ENCODE assay signal across 14 mouse cellular contexts in genomic region chr8:86837234-86837633, GRCm38 (mm10).
"Had no signal": no experiment of that assay in that cellular context is flagged by ENCODE, and none has a peak within 500 bp of the region (broad histone marks: within the 10 kb centered on the region; RNA-seq: fewer than 3 reads in every experiment).

No protein-coding gene starts in this region.

- H3K4me3 ChIP-seq: layer of hippocampus, adult 2 months; left cerebral cortex, adult 2 months; limb, embryonic 15.5 days; liver, embryonic 12.5 days; midbrain, embryonic 13.5 days; neural tube, embryonic 12.5 days had no signal

- H3K27me3 ChIP-seq: limb, embryonic 15.5 days; midbrain, embryonic 13.5 days; neural tube, embryonic 12.5 days had no signal

- DNase-seq: kidney, adult 8-10 months; kidney, postnatal 4 days; lung, embryonic 14.5 days; lung, postnatal 10 days; lung, postnatal 4 days; thymus, adult 18-20 months; thymus, postnatal 14 days had no signal

- H3K27ac ChIP-seq: kidney, postnatal 0 days; layer of hippocampus, adult 2 months; left cerebral cortex, adult 2 months; limb, embryonic 15.5 days; liver, embryonic 12.5 days; midbrain, embryonic 13.5 days; neural tube, embryonic 12.5 days had no signal

- H3K9me3 ChIP-seq: limb, embryonic 15.5 days; liver, embryonic 12.5 days; midbrain, embryonic 13.5 days; neural tube, embryonic 12.5 days had no signal

- H3K9ac ChIP-seq: limb, embryonic 15.5 days; liver, embryonic 12.5 days; lung, embryonic 14.5 days; midbrain, embryonic 13.5 days; neural tube, embryonic 12.5 days had no signal

- ATAC-seq: liver, embryonic 12.5 days; midbrain, embryonic 13.5 days had no signal

- H3K4me1 ChIP-seq: limb, embryonic 15.5 days; midbrain, embryonic 13.5 days; neural tube, embryonic 12.5 days had no signal
